Mouse (Mus musculus) hindbrain, embryonic 14.5 days (tissue): ENCODE data around the gene Wwox. TPM values are rescaled to one million over a fixed set of nuclear protein-coding genes. Genes with fewer than 3 reads are reported as not detected.

Experiments
- ATAC-seq: fragments of 200-750 bp; cut with Nextera tagmentation; 2 replicates; pipeline ENCODE4 v1.8.0; 2017; ENCODE audit warnings: moderate number of reproducible peaks, mild to moderate bottlenecking, moderate TSS enrichment, moderate library complexity; ENCODE audit not compliant: low FRiP score
- DNase-seq: peaks from one replicate; pipeline ENCODE4 v3.0.0-alpha.2; 2015; ENCODE audit warnings: low spot score
- H3K27ac ChIP-seq: fragments of 300-500 bp; sonication (generic); 2 replicates; pipeline ENCODE4 v1.5.1; 2014; ENCODE audit warnings: mild to moderate bottlenecking, moderate library complexity
- H3K27me3 ChIP-seq: fragments of 300-500 bp; sonication (generic); 2 replicates; pipeline ENCODE4 v1.6.1; 2014; ENCODE audit warnings: mild to moderate bottlenecking, low read length, mixed read lengths; ENCODE audit not compliant: control insufficient read depth, insufficient read depth
- H3K36me3 ChIP-seq: fragments of 300-500 bp; sonication (generic); replicated peaks from 2 replicates; pipeline ENCODE4 v1.6.1; 2014; ENCODE audit not compliant: control insufficient read depth, insufficient read depth
- H3K4me1 ChIP-seq: fragments of 300-500 bp; sonication (generic); replicated peaks from 2 replicates; pipeline ENCODE4 v1.6.1; 2014; ENCODE audit warnings: antibody characterized with exemption, low read length, mixed read lengths; ENCODE audit not compliant: control insufficient read depth, insufficient read depth
- H3K4me2 ChIP-seq: fragments of 300-500 bp; sonication (generic); replicated peaks from 2 replicates; pipeline ENCODE4 v1.6.1; 2014; ENCODE audit warnings: mild to moderate bottlenecking, moderate library complexity
- H3K4me3 ChIP-seq: fragments of 300-500 bp; sonication (generic); replicated peaks from 2 replicates; pipeline ENCODE4 v1.5.1; 2014; ENCODE audit warnings: mild to moderate bottlenecking, low read length
- H3K9ac ChIP-seq: fragments of 300-500 bp; sonication (generic); 2 replicates; pipeline ENCODE4 v1.6.1; 2014
- H3K9me3 ChIP-seq: fragments of 300-500 bp; sonication (generic); 2 replicates; pipeline ENCODE4 v1.6.1; 2016; ENCODE audit warnings: low read length; ENCODE audit not compliant: control insufficient read depth
- WGBS: fragments of 180-500 bp; shearing (Covaris S2); extraction: QIAGEN DNeasy Blood & Tissue Kit; methylation state at CpG from one replicate; pipeline ENCODE4 v1.1.7; 2014; 5-methylcytosine and 5-hydroxymethylcytosine counted together
- polyA plus RNA-seq: library from polyadenylated mRNA; unstranded; fragments of >200 nt; fragmentation: Nextera tagmentation; extraction: Ambion mirVana; gene quantifications from 2 replicates; pipeline ENCODE4 v1.2.1, GENCODE M21; 2014

Gene Wwox
- polyA plus RNA-seq, 1 experiment from 2014 or later = 12.7 TPM

- Histone ChIP-seq H3K27ac (no peak overlapping the region), H3K4me1 (peaks cover 4% of the 10 kb centered on the region; the same call in 1 of the 2 replicates), H3K4me2 (no peak overlapping the region), H3K27me3 (peaks cover 13% of the 10 kb centered on the region), H3K9ac (no peak overlapping the region), H3K4me3 (no peak overlapping the region), H3K9me3 (no peaks in the 10 kb centered on the region), H3K36me3 (no peaks in the 10 kb centered on the region)
- 20% methylated on average over 14 of the region's 14 CpGs for WGBS
- no peak for ATAC-seq
- no peak for DNase-seq
Observed at GRCm38 (mm10) chr8:115199616-115200150, 760.2 kb downstream of the Wwox start.

GRCm38 (mm10) chr8:115201726-115202125, 762.3 kb downstream of the Wwox start:
- ATAC-seq = no peak
- WGBS = 50% methylated on average over 7 of the region's 7 CpGs
- Histone ChIP-seq H3K4me3 (no peak overlapping the region), H3K9me3 (no peaks in the 10 kb centered on the region), H3K36me3 (no peaks in the 10 kb centered on the region), H3K9ac (no peak overlapping the region), H3K27ac (no peak overlapping the region), H3K4me1 (peaks cover 4% of the 10 kb centered on the region; the same call in 1 of the 2 replicates), H3K27me3 (peaks cover 13% of the 10 kb centered on the region), H3K4me2 (no peak overlapping the region)
- DNase-seq = no peak

- 86% methylated on average over 11 of the region's 11 CpGs for WGBS
- no peak overlapping the region for H3K27ac ChIP-seq
Observed at GRCm38 (mm10) chr8:115207480-115207879, 768.0 kb downstream of the Wwox start.

GRCm38 (mm10) chr8:115208415-115209192, 769.1 kb downstream of the Wwox start:
- DNase-seq = no peak

More at GRCm38 (mm10) chr8:115207480-115207879, 768.0 kb downstream of the Wwox start:
- no peak for ATAC-seq
- H3K4me3 ChIP-seq = no peak overlapping the region
- no peaks in the 10 kb centered on the region for H3K4me1 ChIP-seq
- DNase-seq = no peak
- H3K27me3 ChIP-seq = no peaks in the 10 kb centered on the region; the same call in 1 of the 2 replicates
- H3K36me3 ChIP-seq = no peaks in the 10 kb centered on the region
- H3K4me2 ChIP-seq = no peak overlapping the region
- no peak overlapping the region for H3K9ac ChIP-seq
- H3K9me3 ChIP-seq = no peaks in the 10 kb centered on the region

GRCm38 (mm10) chr8:115210014-115210413, 770.6 kb downstream of the Wwox start:
- ATAC-seq (no peak), DNase-seq (no peak)
- Histone ChIP-seq H3K4me3 (no peak overlapping the region), H3K9me3 (no peaks in the 10 kb centered on the region), H3K4me2 (no peak overlapping the region), H3K4me1 (no peaks in the 10 kb centered on the region), H3K9ac (no peak overlapping the region), H3K36me3 (no peaks in the 10 kb centered on the region), H3K27ac (no peak overlapping the region), H3K27me3 (no peaks in the 10 kb centered on the region)
- WGBS = 70% methylated on average over 6 of the region's 6 CpGs

More at GRCm38 (mm10) chr8:115208415-115209192, 769.1 kb downstream of the Wwox start:
- Histone ChIP-seq H3K4me2 (no peak overlapping the region), H3K9ac (no peak overlapping the region), H3K9me3 (no peaks in the 10 kb centered on the region), H3K36me3 (no peaks in the 10 kb centered on the region), H3K27ac (no peak overlapping the region), H3K4me1 (no peaks in the 10 kb centered on the region), H3K27me3 (no peaks in the 10 kb centered on the region; the same call in 1 of the 2 replicates), H3K4me3 (no peak overlapping the region)
- 41% methylated on average over 15 of the region's 15 CpGs for WGBS
- ATAC-seq = no peak

- H3K27me3 ChIP-seq = no peaks in the 10 kb centered on the region
- ATAC-seq (no peak), DNase-seq (no peak)
- no peaks in the 10 kb centered on the region for H3K9me3 ChIP-seq
- no peak overlapping the region for H3K9ac ChIP-seq
- H3K4me3 ChIP-seq = no peak overlapping the region
- no peak overlapping the region for H3K4me2 ChIP-seq
- no peaks in the 10 kb centered on the region for H3K36me3 ChIP-seq
- 86% methylated on average over 4 of the region's 4 CpGs for WGBS
- no peak overlapping the region for H3K27ac ChIP-seq
- H3K4me1 ChIP-seq = no peaks in the 10 kb centered on the region
Observed at GRCm38 (mm10) chr8:115213126-115213525, 773.7 kb downstream of the Wwox start.

GRCm38 (mm10) chr8:115214870-115215269, 775.4 kb downstream of the Wwox start:
- H3K4me3 ChIP-seq = no peak overlapping the region
- DNase-seq (no peak), ATAC-seq (no peak)
- WGBS = 51% methylated on average over 17 of the region's 17 CpGs
- H3K4me1 ChIP-seq = no peaks in the 10 kb centered on the region
- H3K36me3 ChIP-seq = no peaks in the 10 kb centered on the region
- no peaks in the 10 kb centered on the region for H3K27me3 ChIP-seq
- H3K4me2 ChIP-seq = no peak overlapping the region
- no peak overlapping the region for H3K9ac ChIP-seq
- no peaks in the 10 kb centered on the region for H3K9me3 ChIP-seq
- no peak overlapping the region for H3K27ac ChIP-seq

- no peak overlapping the region for H3K4me3 ChIP-seq
- DNase-seq = no peak
- no peak overlapping the region for H3K4me2 ChIP-seq
- no peaks in the 10 kb centered on the region for H3K9me3 ChIP-seq
- H3K4me1 ChIP-seq = no peaks in the 10 kb centered on the region
- H3K9ac ChIP-seq = no peak overlapping the region
- H3K27me3 ChIP-seq = no peaks in the 10 kb centered on the region
- ATAC-seq = no peak
- no peak overlapping the region for H3K27ac ChIP-seq
- H3K36me3 ChIP-seq = no peaks in the 10 kb centered on the region
- WGBS = 76% methylated on average over 3 of the region's 3 CpGs
Observed at GRCm38 (mm10) chr8:115216801-115217200, 777.3 kb downstream of the Wwox start.

GRCm38 (mm10) chr8:115222545-115222944, 783.1 kb downstream of the Wwox start:
- Histone ChIP-seq H3K4me1 (no peaks in the 10 kb centered on the region), H3K27ac (no peak overlapping the region), H3K27me3 (no peaks in the 10 kb centered on the region), H3K9ac (no peak overlapping the region), H3K36me3 (no peaks in the 10 kb centered on the region), H3K4me3 (no peak overlapping the region), H3K9me3 (no peaks in the 10 kb centered on the region), H3K4me2 (no peak overlapping the region)
- ATAC-seq (no peak), DNase-seq (no peak)
- 67% methylated on average over 13 of the region's 13 CpGs for WGBS
